Mouse (Mus musculus): ENCODE measurements around the gene Cphx2.
"Not testable (repeated sequence)": the region's sequence is repeated elsewhere in the genome, so short reads cannot be mapped to it uniquely, and the experiment has no call there.

Gene Cphx2

GRCm38 (mm10) chr14:26081216-26081615, at the start of gene Cphx2:
TSS of gene Cphx2 (plus strand) at chr14:26081516.
- H3K27me3 ChIP-seq (ENCODE audit: control insufficient read depth, insufficient read depth, low read length, poor library complexity, severe bottlenecking); H3K36me3 ChIP-seq (ENCODE audit: control insufficient read depth, insufficient read depth, low read length, poor library complexity, severe bottlenecking); DNase-seq (ENCODE audit: low read depth, low spot score): not testable (repeated sequence)

GRCm38 (mm10) chr14:26034364-26034763, 47.0 kb upstream of the Cphx2 start:
- not testable (repeated sequence) for H3K27me3 ChIP-seq (ENCODE audit: control insufficient read depth, insufficient read depth, low read length, poor library complexity, severe bottlenecking); H3K36me3 ChIP-seq (ENCODE audit: control insufficient read depth, insufficient read depth, low read length, poor library complexity, severe bottlenecking); DNase-seq (ENCODE audit: low read depth, low spot score)

- DNase-seq (ENCODE audit: low read depth, low spot score); H3K27me3 ChIP-seq (ENCODE audit: control insufficient read depth, insufficient read depth, low read length, poor library complexity, severe bottlenecking); H3K36me3 ChIP-seq (ENCODE audit: control insufficient read depth, insufficient read depth, low read length, poor library complexity, severe bottlenecking): not testable (repeated sequence)
Observed at GRCm38 (mm10) chr14:26035439-26035838, 45.9 kb upstream of the Cphx2 start.

- H3K27me3 ChIP-seq (ENCODE audit: control insufficient read depth, insufficient read depth, low read length, poor library complexity, severe bottlenecking); H3K36me3 ChIP-seq (ENCODE audit: control insufficient read depth, insufficient read depth, low read length, poor library complexity, severe bottlenecking); DNase-seq (ENCODE audit: low read depth, low spot score): not testable (repeated sequence)
Observed at GRCm38 (mm10) chr14:26042611-26043010, 38.7 kb upstream of the Cphx2 start, which contains the start of gene Gm9780. TSS of gene Gm9780 (minus strand) at chr14:26042711.

- not testable (repeated sequence) for DNase-seq (ENCODE audit: low read depth, low spot score); H3K36me3 ChIP-seq (ENCODE audit: control insufficient read depth, insufficient read depth, low read length, poor library complexity, severe bottlenecking); H3K27me3 ChIP-seq (ENCODE audit: control insufficient read depth, insufficient read depth, low read length, poor library complexity, severe bottlenecking)
Observed at GRCm38 (mm10) chr14:26045007-26045406, 36.3 kb upstream of the Cphx2 start.

- not testable (repeated sequence) for H3K36me3 ChIP-seq (ENCODE audit: control insufficient read depth, insufficient read depth, low read length, poor library complexity, severe bottlenecking); H3K27me3 ChIP-seq (ENCODE audit: control insufficient read depth, insufficient read depth, low read length, poor library complexity, severe bottlenecking); DNase-seq (ENCODE audit: low read depth, low spot score)
Observed at GRCm38 (mm10) chr14:26047026-26047425, 34.3 kb upstream of the Cphx2 start.

GRCm38 (mm10) chr14:26048767-26049166, 32.5 kb upstream of the Cphx2 start:
- H3K36me3 ChIP-seq (ENCODE audit: control insufficient read depth, insufficient read depth, low read length, poor library complexity, severe bottlenecking); H3K27me3 ChIP-seq (ENCODE audit: control insufficient read depth, insufficient read depth, low read length, poor library complexity, severe bottlenecking); DNase-seq (ENCODE audit: low read depth, low spot score): not testable (repeated sequence)

- DNase-seq (ENCODE audit: low read depth, low spot score); H3K27me3 ChIP-seq (ENCODE audit: control insufficient read depth, insufficient read depth, low read length, poor library complexity, severe bottlenecking); H3K36me3 ChIP-seq (ENCODE audit: control insufficient read depth, insufficient read depth, low read length, poor library complexity, severe bottlenecking): not testable (repeated sequence)
Observed at GRCm38 (mm10) chr14:26058184-26058583, 23.1 kb upstream of the Cphx2 start.

GRCm38 (mm10) chr14:26059362-26059761, 22.0 kb upstream of the Cphx2 start:
- not testable (repeated sequence) for DNase-seq (ENCODE audit: low read depth, low spot score); H3K36me3 ChIP-seq (ENCODE audit: control insufficient read depth, insufficient read depth, low read length, poor library complexity, severe bottlenecking); H3K27me3 ChIP-seq (ENCODE audit: control insufficient read depth, insufficient read depth, low read length, poor library complexity, severe bottlenecking)

GRCm38 (mm10) chr14:26066574-26067324, 14.6 kb upstream of the Cphx2 start:
- DNase-seq (ENCODE audit: low read depth, low spot score); H3K27me3 ChIP-seq (ENCODE audit: control insufficient read depth, insufficient read depth, low read length, poor library complexity, severe bottlenecking); H3K36me3 ChIP-seq (ENCODE audit: control insufficient read depth, insufficient read depth, low read length, poor library complexity, severe bottlenecking): not testable (repeated sequence)

GRCm38 (mm10) chr14:26067325-26067633, 14.0 kb upstream of the Cphx2 start, which contains the start of gene Tmem254c:
TSS of gene Tmem254c (minus strand) at chr14:26067355.
- not testable (repeated sequence) for H3K27me3 ChIP-seq (ENCODE audit: control insufficient read depth, insufficient read depth, low read length, poor library complexity, severe bottlenecking); DNase-seq (ENCODE audit: low read depth, low spot score)

GRCm38 (mm10) chr14:26076620-26077390, 4.5 kb upstream of the Cphx2 start:
- H3K27me3 ChIP-seq (ENCODE audit: control insufficient read depth, insufficient read depth, low read length, poor library complexity, severe bottlenecking); DNase-seq (ENCODE audit: low read depth, low spot score); H3K36me3 ChIP-seq (ENCODE audit: control insufficient read depth, insufficient read depth, low read length, poor library complexity, severe bottlenecking): not testable (repeated sequence)

More at GRCm38 (mm10) chr14:26067325-26067633, 14.0 kb upstream of the Cphx2 start, which contains the start of gene Tmem254c:
- H3K36me3 ChIP-seq (ENCODE audit: control insufficient read depth, insufficient read depth, low read length, poor library complexity, severe bottlenecking): not testable (repeated sequence)

- H3K36me3 ChIP-seq (ENCODE audit: control insufficient read depth, insufficient read depth, low read length, poor library complexity, severe bottlenecking); DNase-seq (ENCODE audit: low read depth, low spot score); H3K27me3 ChIP-seq (ENCODE audit: control insufficient read depth, insufficient read depth, low read length, poor library complexity, severe bottlenecking): not testable (repeated sequence)
Observed at GRCm38 (mm10) chr14:26081997-26082396, 681 bp downstream of the Cphx2 start, which contains the start of gene Cphx3. TSS of gene Cphx3 (plus strand) at chr14:26082297.

- not testable (repeated sequence) for DNase-seq (ENCODE audit: low read depth, low spot score); H3K27me3 ChIP-seq (ENCODE audit: control insufficient read depth, insufficient read depth, low read length, poor library complexity, severe bottlenecking); H3K36me3 ChIP-seq (ENCODE audit: control insufficient read depth, insufficient read depth, low read length, poor library complexity, severe bottlenecking)
Observed at GRCm38 (mm10) chr14:26097622-26098021, 16.3 kb downstream of the Cphx2 start.

- not testable (repeated sequence) for H3K36me3 ChIP-seq (ENCODE audit: control insufficient read depth, insufficient read depth, low read length, poor library complexity, severe bottlenecking); DNase-seq (ENCODE audit: low read depth, low spot score); H3K27me3 ChIP-seq (ENCODE audit: control insufficient read depth, insufficient read depth, low read length, poor library complexity, severe bottlenecking)
Observed at GRCm38 (mm10) chr14:26118150-26118549, 36.8 kb downstream of the Cphx2 start, which contains the start of gene Duxbl2. TSS of gene Duxbl2 (plus strand) at chr14:26118349.

Data from splenic B cell, adult 2 months (primary cell).